Mouse (Mus musculus) ES-E14 (cell line): ENCODE results near the gene Mxra7.

ENCODE experiments used
- CHD2 ChIP-seq: IDR thresholded peaks from 2 replicates; pipeline ENCODE4 v1.6.1; 2014; ENCODE audit warnings: mild to moderate bottlenecking, low read depth, low read length, inconsistent platforms
- ZC3H11A ChIP-seq: IDR thresholded peaks from 2 replicates; pipeline ENCODE4 v1.6.1; 2012; ENCODE audit warnings: low read depth, mild to moderate bottlenecking, inconsistent platforms, low read length, borderline replicate concordance

GRCm38 (mm10) chr11:116775407-116775806 lies 52.4 kb downstream of the Mxra7 start, which contains the start of gene St6galnac1:
- TF ChIP-seq CHD2 = no peak
- no peak for TF ChIP-seq ZC3H11A
